Mouse (Mus musculus) cerebellum, adult 9-11 months (tissue): ENCODE measurements at regions not wholly inside any gene's neighbourhood (a gene's known extent, or its start where the extent isn't known, plus 50 kb on each side); places are given as distances from the start of the nearest gene placed in this dataset.
"Not testable (repeated sequence)": the region's sequence is repeated elsewhere in the genome, so short reads cannot be mapped to it uniquely, and the experiment has no call there.

Experiments used
- DNase-seq: peaks from one replicate; pipeline ENCODE4 v3.0.0; 2022

- no peak for DNase-seq
Measured at GRCm38 (mm10) chr13:28839084-28839483, 114.4 kb downstream of the Sox4 start.

DNA sequence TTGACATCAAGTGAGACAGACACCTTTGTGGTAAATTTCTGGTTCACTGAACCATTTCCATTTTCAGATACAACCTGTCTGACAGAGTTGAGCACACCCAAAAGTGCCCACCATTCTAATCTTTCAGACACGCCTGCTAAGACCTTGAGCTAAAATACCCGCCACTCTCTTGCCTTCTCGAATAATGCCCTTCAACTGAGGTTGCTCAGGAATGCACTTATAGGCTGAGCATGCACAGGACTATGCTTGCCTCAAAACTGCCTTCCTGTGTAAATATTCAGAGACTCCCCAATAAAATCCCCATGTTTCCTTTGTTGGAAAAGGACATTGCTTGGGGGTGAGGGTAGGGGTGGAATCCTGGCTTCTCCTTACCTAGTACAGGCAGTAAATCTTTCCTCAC is 115.3 kb downstream of the Sox4 start:
- DNase-seq = no peak

- DNase-seq = not testable (repeated sequence)
Measured at GRCm38 (mm10) chr13:28837196-28837595, 116.3 kb downstream of the Sox4 start.

DNA sequence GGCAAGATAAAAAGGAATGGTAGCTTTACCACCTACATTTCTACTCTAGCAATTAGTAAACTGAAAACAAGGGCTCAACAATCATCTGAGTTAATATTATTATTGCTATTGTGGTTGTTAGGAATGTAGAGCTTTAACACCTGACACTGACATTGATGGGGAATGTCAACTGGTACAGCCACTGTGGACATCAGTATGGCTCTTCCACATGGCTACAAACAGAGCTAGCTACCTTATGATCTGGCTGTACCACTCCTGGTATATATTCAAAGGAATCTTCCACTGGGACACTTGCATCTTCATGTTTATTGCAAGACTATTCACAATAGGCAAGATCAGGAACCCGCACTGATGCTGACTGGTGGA is 119.8 kb downstream of the Sox4 start:
- DNase-seq = no peak

- DNase-seq = no peak
Measured at GRCm38 (mm10) chr13:28832855-28833699, 120.4 kb downstream of the Sox4 start.

DNA sequence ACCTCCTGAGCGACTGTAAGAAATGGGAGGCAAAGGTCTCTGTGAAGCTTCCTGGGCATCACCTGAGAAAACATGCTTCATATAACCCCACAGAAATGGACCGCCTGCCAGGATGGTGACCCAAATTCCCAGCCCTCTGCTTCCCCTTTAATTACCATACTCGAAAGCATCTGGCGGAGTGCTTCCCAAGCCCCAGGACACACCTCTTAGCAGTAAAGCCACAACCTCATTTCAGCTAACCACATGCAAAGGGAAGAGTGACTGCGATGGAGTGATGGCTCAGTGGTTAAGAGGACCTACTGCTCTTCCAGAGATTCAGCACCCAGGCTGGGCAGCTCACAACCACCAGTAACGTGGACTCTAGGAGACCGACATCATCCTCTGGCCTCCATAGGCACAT is 127.2 kb downstream of the Sox4 start:
- no peak for DNase-seq

DNA sequence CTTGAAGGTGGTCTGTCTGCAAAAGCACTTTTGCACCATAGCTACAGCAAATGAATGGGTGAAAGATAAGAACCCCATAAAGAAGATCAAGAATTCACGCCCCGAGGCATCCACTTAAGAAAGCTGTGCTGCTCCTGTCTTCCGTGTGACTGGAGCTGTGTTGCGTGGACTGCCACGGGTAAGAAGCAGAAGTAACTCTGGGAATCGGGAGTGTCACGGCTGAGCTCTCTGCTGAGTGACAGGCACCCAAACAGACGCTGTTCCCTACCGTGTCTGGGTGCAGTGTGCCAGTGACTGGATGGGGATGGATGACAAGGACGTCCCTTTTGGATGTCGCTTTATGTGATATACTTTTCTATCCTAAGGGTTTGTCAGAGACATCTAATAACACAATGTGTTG is 129.5 kb downstream of the Sox4 start:
- DNase-seq = no peak

GRCm38 (mm10) chr13:28823311-28823880 is 130.1 kb downstream of the Sox4 start:
- no peak for DNase-seq

DNA sequence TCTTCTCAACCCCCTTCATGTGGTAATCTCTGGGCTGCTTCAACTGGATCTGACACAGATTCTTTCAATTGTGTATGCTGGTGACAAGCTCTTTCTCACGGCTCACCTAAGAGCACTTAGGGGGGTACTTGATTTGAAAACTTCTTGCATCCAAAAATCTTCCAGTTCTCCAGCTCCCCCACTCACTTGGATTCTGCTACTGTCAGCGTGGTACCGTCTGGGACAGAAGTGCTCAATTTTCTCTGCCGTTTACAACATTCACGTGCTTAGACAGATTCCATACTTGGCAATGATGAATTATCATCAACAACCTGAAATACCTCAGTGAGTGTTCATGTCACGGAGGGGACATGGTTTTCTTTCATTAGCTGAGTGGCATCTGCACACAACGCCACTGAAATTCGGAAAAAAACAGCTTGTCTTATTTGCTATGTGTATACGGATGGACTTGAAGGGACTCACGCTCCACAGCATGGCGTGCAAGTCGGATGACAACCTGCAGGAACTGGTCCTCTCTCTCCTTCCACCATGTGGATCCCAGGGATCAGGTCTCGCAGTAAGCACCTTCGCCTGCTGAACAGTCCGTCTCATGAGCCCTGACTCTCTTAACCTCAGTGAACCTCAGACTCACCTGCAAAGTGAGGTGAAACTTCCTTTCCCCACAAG is 132.5 kb downstream of the Sox4 start:
- DNase-seq = no peak

GRCm38 (mm10) chr13:28814127-28814526 is 139.4 kb downstream of the Sox4 start:
- no peak for DNase-seq

DNA sequence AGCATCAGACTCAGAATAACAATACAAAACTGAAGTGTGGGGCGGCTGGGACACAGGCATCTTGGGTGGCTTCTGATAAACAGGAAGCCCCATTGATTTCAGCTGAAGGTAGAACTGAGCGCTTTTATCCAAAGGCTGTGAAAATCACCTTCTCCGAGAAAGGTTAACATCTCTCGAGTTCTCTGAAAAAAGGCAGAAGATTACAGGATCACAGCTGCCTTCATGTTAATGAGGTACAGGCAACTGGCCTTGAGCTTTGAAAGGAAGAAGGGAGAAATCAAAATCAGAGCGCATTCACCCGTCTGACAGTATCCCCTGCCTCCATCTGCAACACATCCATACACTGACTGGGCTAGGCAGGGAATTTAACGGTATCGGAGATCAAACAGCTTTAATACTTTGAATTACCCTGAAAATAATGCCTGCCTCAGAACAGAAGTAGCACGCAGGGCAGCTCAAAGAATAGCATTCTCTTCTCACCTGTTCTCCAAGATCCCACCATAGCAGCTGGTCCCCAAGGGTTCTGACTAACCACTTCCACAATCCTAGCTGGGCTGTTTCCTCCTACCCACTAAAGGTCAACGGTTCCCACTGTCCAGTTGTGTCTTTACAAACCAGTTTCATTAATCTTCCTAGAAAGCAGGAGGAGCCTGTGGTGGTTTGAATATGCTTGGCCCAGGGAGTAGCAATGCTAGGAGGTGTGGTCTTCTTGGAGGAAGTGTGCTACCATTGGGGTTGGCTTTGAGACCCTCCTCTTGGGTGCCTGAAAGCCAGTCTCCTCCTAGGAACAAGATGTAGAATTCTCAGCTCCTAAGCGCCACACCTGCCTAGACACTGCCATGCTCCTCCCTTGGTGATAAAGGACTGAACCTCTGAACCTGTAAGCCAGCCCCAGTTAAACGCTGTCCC is 141.6 kb downstream of the Sox4 start:
- no peak for DNase-seq

DNA sequence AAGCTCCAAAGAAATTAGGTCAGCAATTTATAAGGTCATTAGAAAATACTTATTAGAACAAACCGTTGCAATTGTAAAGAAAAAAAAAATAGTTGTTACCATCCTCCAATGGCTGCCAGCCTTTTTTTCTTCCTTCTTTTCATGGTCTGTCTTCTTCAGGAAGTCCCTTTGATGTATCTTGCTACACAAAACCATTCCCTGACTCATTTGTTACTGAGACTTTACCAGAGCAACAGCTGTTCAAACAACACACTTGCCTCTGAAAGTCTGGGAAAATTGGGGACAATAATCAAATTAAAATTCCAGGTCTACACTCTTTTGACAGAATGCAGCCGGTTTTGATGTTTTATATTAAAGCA is 142.5 kb downstream of the Sox4 start:
- no peak for DNase-seq

DNA sequence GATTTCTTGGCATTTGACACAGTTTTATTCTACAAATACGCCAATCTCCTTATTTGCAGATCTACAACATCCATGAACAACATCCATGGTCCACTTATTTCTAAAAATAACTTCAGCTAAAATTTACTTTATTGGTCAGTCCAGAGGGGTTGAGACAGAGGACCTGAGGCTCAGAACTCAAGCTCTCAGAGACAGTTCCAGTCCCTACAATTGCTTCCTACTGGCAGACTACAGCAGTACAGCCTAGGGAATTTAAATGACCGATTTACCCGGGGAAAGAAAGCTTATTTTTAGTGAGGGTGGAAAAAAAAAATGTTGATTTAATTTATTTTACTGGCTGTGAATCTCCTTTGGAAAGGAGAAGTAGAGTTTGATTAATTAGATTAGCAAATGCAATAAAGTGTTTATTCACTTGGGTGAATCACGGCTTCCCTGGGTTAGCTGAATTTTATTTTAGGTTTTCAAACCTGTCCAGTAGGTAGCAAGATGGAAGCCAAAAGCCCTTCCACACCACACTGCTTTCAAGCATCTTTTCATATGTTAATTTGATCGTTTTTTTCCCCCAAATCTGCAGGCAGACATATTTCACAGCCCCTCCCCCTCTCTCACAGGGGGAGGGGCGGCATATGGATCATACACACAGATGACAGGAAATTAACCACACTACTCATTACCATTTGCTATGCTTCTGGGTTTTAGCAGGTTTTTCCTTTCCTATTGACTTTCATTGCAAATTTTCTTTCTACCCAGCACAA is 143.0 kb downstream of the Sox4 start:
- no peak for DNase-seq

DNA sequence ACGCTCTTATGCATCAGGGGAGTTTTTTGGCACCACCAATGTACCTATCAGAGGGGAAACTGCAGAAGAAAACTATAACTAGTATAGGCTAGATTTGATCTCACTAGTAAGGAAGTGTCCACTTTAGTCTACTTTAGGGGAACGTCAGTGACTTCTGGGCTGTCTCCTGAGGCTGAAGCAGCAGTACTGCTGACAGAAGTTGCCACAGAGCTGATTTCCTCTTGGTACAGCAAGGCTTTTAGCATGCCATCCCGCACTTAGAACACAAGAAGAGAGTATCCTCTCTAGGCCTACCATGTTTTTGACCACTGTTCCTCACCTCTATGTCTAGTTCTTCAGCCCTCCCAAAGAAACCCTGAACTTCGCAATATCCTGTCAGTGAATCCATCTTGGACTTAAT is 148.2 kb downstream of the Sox4 start:
- no peak for DNase-seq

- DNase-seq = no peak
Measured at GRCm38 (mm10) chr13:28801210-28801954, 152.1 kb downstream of the Sox4 start.

GRCm38 (mm10) chr13:28800676-28801075 is 152.8 kb downstream of the Sox4 start:
- no peak for DNase-seq

DNA sequence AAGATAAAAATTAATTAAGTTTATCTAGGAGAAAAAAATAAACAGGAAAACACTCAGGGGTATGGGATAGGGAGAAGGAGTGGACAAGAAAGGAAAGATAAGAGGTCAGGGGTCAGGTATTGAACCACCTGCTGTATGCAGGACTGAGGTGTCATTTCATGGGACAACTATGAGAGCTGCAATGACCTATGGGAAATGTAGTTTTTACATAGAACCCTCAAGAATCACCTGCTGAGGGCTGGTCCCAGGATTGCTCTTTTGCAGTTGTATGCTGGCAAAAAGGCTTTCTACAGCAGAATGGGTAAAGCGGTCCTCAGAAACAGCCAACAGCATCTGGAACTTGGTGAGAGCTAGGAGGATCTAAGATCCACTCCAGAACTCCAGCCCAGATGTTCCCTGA is 154.0 kb downstream of the Sox4 start:
- no peak for DNase-seq

- DNase-seq = no peak
Measured at GRCm38 (mm10) chr13:28797617-28798475, 155.7 kb downstream of the Sox4 start.

GRCm38 (mm10) chr13:28795274-28795673 is 158.2 kb downstream of the Sox4 start:
- no peak for DNase-seq

DNA sequence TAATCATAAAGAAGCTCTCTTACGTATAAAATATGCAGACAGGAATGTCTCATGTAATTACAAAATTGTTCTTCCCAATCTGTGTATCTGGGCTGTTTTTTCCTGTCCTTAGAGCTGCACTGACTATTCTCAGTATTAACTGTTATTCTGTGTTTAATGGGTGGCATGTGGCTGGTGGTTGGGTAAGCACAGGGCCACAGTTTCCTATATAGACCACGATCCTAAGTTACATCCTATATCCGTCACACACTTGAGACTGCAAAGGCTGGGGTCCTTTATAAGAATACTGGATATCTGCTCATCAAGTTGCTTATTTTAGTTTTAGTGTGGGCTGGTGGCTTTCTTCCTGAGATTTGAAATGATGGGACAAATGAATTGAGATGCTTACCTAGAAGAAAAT is 159.0 kb downstream of the Sox4 start:
- no peak for DNase-seq
